Mouse (Mus musculus) cortical plate, adult 2 months (tissue): ENCODE measurements around the gene Reep6.

Experiments used
- CTCF ChIP-seq: fragments of 200-500 bp; IDR thresholded peaks from 2 replicates; pipeline ENCODE4 v1.5.1; 2011; ENCODE audit warnings: mild to moderate bottlenecking, control low read depth, low read length; ENCODE audit not compliant: insufficient read depth; ENCODE audit errors: extremely low read depth
- POLR2A ChIP-seq: fragments of 200-500 bp; IDR thresholded peaks from 2 replicates; pipeline ENCODE4 v1.6.1; 2011; ENCODE audit warnings: mild to moderate bottlenecking, low read length, control low read depth; ENCODE audit not compliant: insufficient read depth; ENCODE audit errors: extremely low read depth

DNA sequence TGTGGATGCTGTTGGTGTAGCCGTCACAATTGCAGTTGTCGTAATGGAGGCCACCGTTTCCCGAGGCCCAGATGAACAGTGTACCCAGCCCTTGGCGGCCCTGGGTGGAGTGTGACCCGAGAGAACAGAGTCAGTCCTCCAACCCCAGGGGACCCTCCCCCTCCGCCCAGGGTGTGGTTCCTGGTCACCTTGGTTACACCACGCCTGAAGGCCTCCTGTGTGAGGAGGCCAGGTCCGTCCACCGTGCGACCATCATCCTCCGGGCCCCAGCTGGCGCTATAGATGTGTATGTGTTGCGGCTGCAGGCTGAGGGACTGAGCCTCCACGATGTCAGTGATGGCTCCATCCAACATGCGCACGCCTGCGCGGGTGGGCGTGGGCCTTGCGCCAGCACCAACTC lies 4.7 kb upstream of the Reep6 start:
- TF ChIP-seq POLR2A (no peak), CTCF (no peak)
